Mouse (Mus musculus) ES-E14 (cell line): ENCODE data around the gene Psma7.

Experiments used
- CHD2 ChIP-seq: IDR thresholded peaks from 2 replicates; pipeline ENCODE4 v1.6.1; 2014; ENCODE audit warnings: mild to moderate bottlenecking, low read depth, low read length, inconsistent platforms
- ZC3H11A ChIP-seq: IDR thresholded peaks from 2 replicates; pipeline ENCODE4 v1.6.1; 2012; ENCODE audit warnings: low read depth, mild to moderate bottlenecking, inconsistent platforms, low read length, borderline replicate concordance

- TF ChIP-seq ZC3H11A: no peak
- no peak for TF ChIP-seq CHD2
Measured at GRCm38 (mm10) chr2:180047580-180047979, 5.3 kb upstream of the Psma7 start.
